Mouse (Mus musculus) A20 (cell line): Measurements from ENCODE around the gene Fmnl1.

Experiments used
- DNase-seq: peaks from one replicate; pipeline ENCODE4 v3.0.0-alpha.2; 2011; ENCODE audit warnings: low read depth, low spot score

Gene Fmnl1

GRCm38 (mm10) chr11:103181349-103181748 is 10.4 kb downstream of the Fmnl1 start:
- DNase-seq, result no peak

GRCm38 (mm10) chr11:103181911-103182310 is 11.0 kb downstream of the Fmnl1 start:
- DNase-seq, result no peak

- peak; percentile 43 for DNase-seq
These were observed 14.0 kb downstream of the Fmnl1 start for GRCm38 (mm10) chr11:103184891-103185290.

- no peak for DNase-seq
These were observed 21.5 kb downstream of the Fmnl1 start for GRCm38 (mm10) chr11:103192230-103192955.

- no peak for DNase-seq
These were observed 22.3 kb downstream of the Fmnl1 start for GRCm38 (mm10) chr11:103192956-103193824.

GRCm38 (mm10) chr11:103193825-103194168 is 22.9 kb downstream of the Fmnl1 start:
- DNase-seq, result no peak

- no peak for DNase-seq
These were observed 24.3 kb downstream of the Fmnl1 start for GRCm38 (mm10) chr11:103195236-103195635.

GRCm38 (mm10) chr11:103195656-103196055 is 24.7 kb downstream of the Fmnl1 start:
- DNase-seq, result peak; percentile 69

GRCm38 (mm10) chr11:103197340-103197739 is 26.4 kb downstream of the Fmnl1 start:
- DNase-seq, result no peak

GRCm38 (mm10) chr11:103198339-103198738 is 27.4 kb downstream of the Fmnl1 start:
- DNase-seq, result no peak

- DNase-seq, result no peak
These were observed 28.2 kb downstream of the Fmnl1 start for GRCm38 (mm10) chr11:103198911-103199803.

GRCm38 (mm10) chr11:103201664-103202063 is 30.8 kb downstream of the Fmnl1 start:
- no peak for DNase-seq

GRCm38 (mm10) chr11:103202376-103202775 is 31.5 kb downstream of the Fmnl1 start:
- no peak for DNase-seq

- DNase-seq, result no peak
These were observed 35.3 kb downstream of the Fmnl1 start for GRCm38 (mm10) chr11:103206203-103206602.

- no peak for DNase-seq
These were observed 37.6 kb downstream of the Fmnl1 start, which contains the start of gene 1700023F06Rik for GRCm38 (mm10) chr11:103208458-103208857. Gene 1700023F06Rik, minus strand, starts transcription at chr11:103208558.

GRCm38 (mm10) chr11:103210291-103210690 is 39.4 kb downstream of the Fmnl1 start:
- DNase-seq, result no peak

- peak; percentile 22 for DNase-seq
These were observed 42.8 kb downstream of the Fmnl1 start for GRCm38 (mm10) chr11:103213712-103214111.

GRCm38 (mm10) chr11:103215355-103215754 is 44.4 kb downstream of the Fmnl1 start:
- DNase-seq, result no peak

GRCm38 (mm10) chr11:103217790-103218516 is 47.0 kb downstream of the Fmnl1 start, which contains the start of gene Spata32:
Gene Spata32, minus strand, starts transcription at chr11:103218432.
- DNase-seq, result peak; percentile 82

- DNase-seq, result no peak
These were observed 47.6 kb downstream of the Fmnl1 start for GRCm38 (mm10) chr11:103218517-103218901.

GRCm38 (mm10) chr11:103219259-103219658 is 48.4 kb downstream of the Fmnl1 start:
- DNase-seq, result no peak
